ENCODE assay signal across 28 mouse cellular contexts in genomic region chr4:130867940-130868339, GRCm38 (mm10). TPM values are rescaled to one million over a fixed set of nuclear protein-coding genes. Genes with fewer than 3 reads are reported as not detected.
DNase-seq lines count a peak whose midpoint lies in the region; ATAC-seq and TF ChIP-seq lines count a peak whose summit lies in the region.
"Had no signal": no experiment of that assay in that cellular context is flagged by ENCODE, and none has a peak within 500 bp of the region (broad histone marks: within the 10 kb centered on the region; RNA-seq: fewer than 3 reads in every experiment).

No protein-coding gene starts in this region.

- no peak for TF ChIP-seq CTCF in stomach, postnatal 0 days (IDR thresholded peaks at IDR 0.05; ENCODE audit: low read depth)
- no peak for TF ChIP-seq CTCF in CH12.LX (conservative IDR thresholded peaks at IDR 0.05 in 1 of 2, IDR thresholded peaks at IDR 0.05 in 1 of 2; ENCODE audit: low read depth in 2 of 2, low read length in 2 of 2)
- no peak for TF ChIP-seq CTCF in kidney, adult 2 months (conservative IDR thresholded peaks at IDR 0.05; ENCODE audit: insufficient read depth, insufficient read length, low read depth, low read length)

- 53% methylated on average over 6 of the region's 6 CpGs for WGBS in stomach, embryonic 16.5 days
- WGBS in stomach, postnatal 0 days = 57% methylated on average over 6 of the region's 6 CpGs
- WGBS in embryonic facial prominence, embryonic 10.5 days = 74% methylated on average over 6 of the region's 6 CpGs
- WGBS in kidney, adult 2 months = 61% methylated on average over 6 of the region's 6 CpGs

- no peaks in the 10 kb centered on the region for H3K4me1 ChIP-seq in stomach, embryonic 16.5 days (ENCODE audit: control insufficient read depth, insufficient read depth, low read length)
- no peaks in the 10 kb centered on the region for H3K4me1 ChIP-seq in stomach, postnatal 0 days (replicated peaks; ENCODE audit: control insufficient read depth, insufficient read depth)
- peaks cover 0 to 3% of the 10 kb centered on the region in 2 experiments; a peak in 1 of 4 replicates for H3K4me1 ChIP-seq in CH12.LX (ENCODE audit: control insufficient read depth in 1 of 2, insufficient read depth in 2 of 2)
- peaks cover 40% of the 10 kb centered on the region for H3K4me1 ChIP-seq in embryonic facial prominence, embryonic 10.5 days
- H3K4me1 ChIP-seq in kidney, adult 2 months (ENCODE audit: control insufficient read depth, insufficient read depth, low read length) = no peaks in the 10 kb centered on the region
- H3K4me1 ChIP-seq: heart, embryonic 10.5 days had no signal

- H3K27ac ChIP-seq in stomach, embryonic 16.5 days (ENCODE audit: low read length) = no peak overlapping the region
- no peak overlapping the region for H3K27ac ChIP-seq in stomach, postnatal 0 days (replicated peaks)
- no peak overlapping the region for H3K27ac ChIP-seq in CH12.LX (ENCODE audit: insufficient read depth, low read depth)
- H3K27ac ChIP-seq in embryonic facial prominence, embryonic 10.5 days (replicated peaks) = 0 out of 2 replicates have a peak overlapping the region, but pooled peaks have one; percentile 8
- no peak overlapping the region for H3K27ac ChIP-seq in kidney, adult 2 months (ENCODE audit: insufficient read depth, low read depth, low read length)
- H3K27ac ChIP-seq: forebrain, embryonic 10.5 days; forebrain, embryonic 13.5 days; heart, adult 2 months; heart, embryonic 10.5 days; heart, embryonic 13.5 days; hindbrain, embryonic 12.5 days had no signal

- H3K79me2 ChIP-seq in CH12.LX (replicated peaks; ENCODE audit: control insufficient read depth, extremely low read depth, insufficient read depth, poor library complexity, severe bottlenecking) (no peaks in the 10 kb centered on the region), myocyte (ENCODE audit: control insufficient read depth, insufficient read depth) (no peaks in the 10 kb centered on the region)

- H3K27me3 ChIP-seq in stomach, embryonic 16.5 days (ENCODE audit: control insufficient read depth, insufficient read depth, low read length) = 0 out of 2 replicates have a peak, but pooled peaks cover 1% of the 10 kb centered on the region
- no peaks in the 10 kb centered on the region for H3K27me3 ChIP-seq in stomach, postnatal 0 days (ENCODE audit: control insufficient read depth, insufficient read depth, low read length)
- H3K27me3 ChIP-seq in CH12.LX (replicated peaks) (peaks cover 89% of the 10 kb centered on the region), myocyte (ENCODE audit: control insufficient read depth, insufficient read depth, insufficient read length) (no peaks in the 10 kb centered on the region)
- peaks cover 67% of the 10 kb centered on the region for H3K27me3 ChIP-seq in embryonic facial prominence, embryonic 10.5 days (replicated peaks; ENCODE audit: low read depth, poor library complexity, severe bottlenecking)
- H3K27me3 ChIP-seq in kidney, adult 2 months (replicated peaks; ENCODE audit: control insufficient read depth, insufficient read depth, low read length) = no peaks in the 10 kb centered on the region

- H3ac ChIP-seq in myocyte (ENCODE audit: control insufficient read depth, insufficient read length) = no peak overlapping the region

- no peak overlapping the region for H3K9ac ChIP-seq in stomach, embryonic 16.5 days (ENCODE audit: low read length)
- no peak overlapping the region for H3K9ac ChIP-seq in stomach, postnatal 0 days (ENCODE audit: low read length)
- H3K9ac ChIP-seq in CH12.LX (ENCODE audit: insufficient read depth, low read depth) = no peak overlapping the region
- H3K9ac ChIP-seq: forebrain, embryonic 13.5 days; heart, embryonic 13.5 days; hindbrain, embryonic 12.5 days had no signal

- no peak for TF ChIP-seq EP300 in stomach, postnatal 0 days (optimal IDR thresholded peaks at IDR 0.05)
- TF ChIP-seq EP300 in CH12.LX (IDR thresholded peaks at IDR 0.05; ENCODE audit: low read length) = no peak

- TF ChIP-seq RAD21 in CH12.LX (IDR thresholded peaks at IDR 0.05; ENCODE audit: low read depth, low read length) = no peak

- no peak overlapping the region for H3K4me2 ChIP-seq in stomach, embryonic 16.5 days (ENCODE audit: low read depth, low read length)
- no peak overlapping the region for H3K4me2 ChIP-seq in stomach, postnatal 0 days (replicated peaks; ENCODE audit: low read depth)
- H3K4me2 ChIP-seq in CH12.LX (ENCODE audit: insufficient read depth, low read depth, poor library complexity, severe bottlenecking) = no peak overlapping the region
- H3K4me2 ChIP-seq in myocyte (ENCODE audit: low read depth) = no peak overlapping the region
- H3K4me2 ChIP-seq: forebrain, embryonic 13.5 days; heart, embryonic 13.5 days; hindbrain, embryonic 12.5 days had no signal

- dilution Hi-C loops in CH12.LX (cut with MboI; ENCODE audit: extremely low pct_ligation_motif_present, extremely low pct_unique_long_range_greater_than_20kb, low sequenced_read_pairs) = no loop called here

- no peak for DNase-seq in stomach, postnatal 0 days (ENCODE audit: low spot score)
- no peak for DNase-seq in CH12.LX (ENCODE audit: extremely low read depth)
- no peak for DNase-seq in embryonic facial prominence, embryonic 10.5 days (ENCODE audit: low spot score)
- DNase-seq in kidney, adult 2 months = no peak
- no peak for DNase-seq in right cerebral cortex, postnatal 25 days
- DNase-seq: adrenal gland, adult 2 months; adrenal gland, postnatal 14 days; cerebellum, adult 11 months; cerebellum, adult 2 months; cerebellum, adult 9-11 months; embryo, embryonic 11 days; gastrocnemius, postnatal 10 days; gastrocnemius, postnatal 36 days; heart, adult 2 months; heart, postnatal 14 days; heart, postnatal 4 days had no signal

- peak; percentile 47; the same call in 1 of the 2 replicates for ATAC-seq in stomach, embryonic 16.5 days (ENCODE audit: insufficient read depth, low FRiP score)
- ATAC-seq in stomach, postnatal 0 days (ENCODE audit: low FRiP score, low TSS enrichment) = no peak
- ATAC-seq: forebrain, embryonic 13.5 days; forebrain, embryonic 16.5 days; hindbrain, embryonic 16.5 days; inflammation-experienced regulatory T-cells, adult 6 months; intestine, embryonic 16.5 days had no signal

- no peaks in the 10 kb centered on the region for H3K9me3 ChIP-seq in stomach, embryonic 16.5 days (replicated peaks; ENCODE audit: control insufficient read depth, low read length)
- H3K9me3 ChIP-seq in stomach, postnatal 0 days (ENCODE audit: control insufficient read depth, low read length) = no peaks in the 10 kb centered on the region
- H3K9me3 ChIP-seq in CH12.LX (replicated peaks; ENCODE audit: low read length) = peaks cover 9% of the 10 kb centered on the region
- no peaks in the 10 kb centered on the region for H3K9me3 ChIP-seq in embryonic facial prominence, embryonic 10.5 days
- H3K9me3 ChIP-seq: forebrain, embryonic 10.5 days; forebrain, embryonic 13.5 days; G1E; heart, embryonic 10.5 days; heart, embryonic 13.5 days; hindbrain, embryonic 12.5 days had no signal

- no peak for TF ChIP-seq POLR2A in CH12.LX (IDR thresholded peaks at IDR 0.05; ENCODE audit: low read depth, low read length)
- no peak for TF ChIP-seq POLR2A in myocyte (IDR thresholded peaks at IDR 0.05; ENCODE audit: insufficient read length, low read depth)
- no peak for TF ChIP-seq POLR2A in kidney, adult 2 months (IDR thresholded peaks at IDR 0.05; ENCODE audit: low read depth, low read length)

- H3K4me3 ChIP-seq in stomach, embryonic 16.5 days (replicated peaks; ENCODE audit: low read length) = no peak overlapping the region
- H3K4me3 ChIP-seq in stomach, postnatal 0 days (ENCODE audit: low read depth, low read length) = no peak overlapping the region
- no peak overlapping the region for H3K4me3 ChIP-seq in CH12.LX (replicated peaks in 1 of 3; ENCODE audit: low read depth in 2 of 3, low read length in 2 of 3, poor library complexity in 1 of 3)
- no peak overlapping the region for H3K4me3 ChIP-seq in embryonic facial prominence, embryonic 10.5 days
- H3K4me3 ChIP-seq in myocyte = no peak overlapping the region
- no peak overlapping the region for H3K4me3 ChIP-seq in kidney, adult 2 months (ENCODE audit: insufficient read depth, low read depth, low read length)
- H3K4me3 ChIP-seq: forebrain, embryonic 10.5 days; forebrain, embryonic 13.5 days; heart, adult 2 months; heart, embryonic 10.5 days; heart, embryonic 13.5 days; hindbrain, embryonic 12.5 days had no signal

- no peaks in the 10 kb centered on the region for H3K36me3 ChIP-seq in stomach, embryonic 16.5 days (ENCODE audit: control insufficient read depth, insufficient read depth, low read length)
- H3K36me3 ChIP-seq in stomach, postnatal 0 days (ENCODE audit: control insufficient read depth, insufficient read depth, low read length) = no peaks in the 10 kb centered on the region
- H3K36me3 ChIP-seq in CH12.LX (replicated peaks in 1 of 2; ENCODE audit: control insufficient read depth in 1 of 2, insufficient read depth in 1 of 2, low read length in 1 of 2) (no peaks in the 10 kb centered on the region), myocyte (ENCODE audit: control insufficient read depth, insufficient read depth) (no peaks in the 10 kb centered on the region)
- no peaks in the 10 kb centered on the region for H3K36me3 ChIP-seq in embryonic facial prominence, embryonic 10.5 days (replicated peaks)
- no peaks in the 10 kb centered on the region for H3K36me3 ChIP-seq in kidney, adult 2 months (ENCODE audit: control insufficient read depth, insufficient read depth, low read length)
- H3K36me3 ChIP-seq: forebrain, embryonic 10.5 days; G1E; heart, embryonic 10.5 days; heart, embryonic 13.5 days; hindbrain, embryonic 12.5 days had no signal

- in situ Hi-C loops in CH12.LX (cut with MboI; ENCODE audit: low pct_ligation_motif_present, low pct_unique_long_range_greater_than_20kb, low sequenced_read_pairs) = no loop called here

TF ChIP-seq in CH12.LX, 34 proteins besides CTCF, POLR2A, EP300 and RAD21:
- TF ChIP-seq USF1 (IDR thresholded peaks at IDR 0.05; ENCODE audit: low read depth, low read length) (no peak), BHLHE40 (IDR thresholded peaks at IDR 0.05; ENCODE audit: low read depth, low read length) (peak; percentile 63)

TF ChIP-seq in myocyte, 11 proteins besides CTCF, POLR2A, EP300 and RAD21:
- TF ChIP-seq USF1 (IDR thresholded peaks at IDR 0.05; ENCODE audit: low read depth) = peak; percentile 33
- TF ChIP-seq MYOG (IDR thresholded peaks at IDR 0.05; ENCODE audit: control insufficient read depth in 1 of 3, insufficient read depth in 1 of 3, insufficient read length in 2 of 3, low read depth in 2 of 3) = no peak

RNA-seq across cellular contexts. Expression of gene Laptm5, which starts 45.0 kb away (rescaled TPM):
- polyA plus RNA-seq in stomach, embryonic 16.5 days (2015; fragmentation: Nextera tagmentation; extraction: Ambion mirVana) = 47.9 and 50.5 TPM in 2 replicates
- 30.5 and 34.0 TPM in 2 replicates for polyA plus RNA-seq in stomach, postnatal 0 days (2015; fragmentation: Nextera tagmentation; extraction: Ambion mirVana)
- total RNA-seq in CH12.LX (2012; rRNA removed) (182 and 225 TPM in 2 replicates), CH12.LX (2014; rRNA removed) (32.3 and 41.1 TPM in 2 replicates)
- polyA plus RNA-seq in CH12.LX (2012; ENCODE audit: insufficient read length, low read depth) (486 and 594 TPM in 2 replicates), myocyte (2012; fragmentation: generic; extraction: Trizol) (0.06 TPM)
- 13.0 and 16.4 TPM in 2 replicates for polyA plus RNA-seq in embryonic facial prominence, embryonic 10.5 days (2016; fragmentation: Nextera tagmentation; extraction: Ambion mirVana)
- 35.6 and 79.8 TPM in 2 replicates for polyA plus RNA-seq in kidney, adult 2 months (2012; rRNA removed)

Comparison
In these comparisons a context has a peak if more than half of its experiments do, and no peak if none do; other contexts are left out.
1. RNA of gene Laptm5, which starts 45.0 kb away (polyA plus RNA-seq): 486 to 594 TPM in CH12.LX, 35.6 to 79.8 TPM in kidney, adult 2 months, 47.9 to 50.5 TPM in stomach, embryonic 16.5 days, 30.5 to 34.0 TPM in stomach, postnatal 0 days and 13.0 to 16.4 TPM in embryonic facial prominence, embryonic 10.5 days; 0.06 TPM in myocyte (single experiment); every median in the first group is over 10 times any median in the second.